Mouse (Mus musculus): Measurements from ENCODE around the gene Crxos. TPM values are rescaled to one million over a fixed set of nuclear protein-coding genes. Genes with fewer than 3 reads are reported as not detected.

Crxos gene
- polyA plus RNA-seq, 1 experiment, result 0.55 TPM

DNA sequence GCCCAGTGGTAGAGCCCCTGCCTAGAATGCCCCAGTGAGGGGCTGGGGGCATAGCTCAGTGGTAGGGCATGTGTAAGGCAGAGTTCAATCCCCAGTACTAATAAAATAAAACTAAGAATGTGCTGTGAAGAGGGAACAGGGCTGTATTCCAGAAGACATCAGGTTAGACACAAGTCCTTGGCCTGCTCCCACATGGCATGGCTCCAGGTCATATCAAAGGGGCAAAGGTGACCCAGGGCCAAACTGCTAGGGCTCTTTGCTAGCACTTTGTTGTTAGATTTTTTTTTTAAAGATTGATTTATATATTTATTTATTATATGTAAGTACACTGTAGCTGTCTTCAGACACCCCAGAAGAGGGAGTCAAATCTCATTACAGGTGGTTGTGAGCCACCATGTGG lies 36.0 kb downstream of the Crxos start:
- Histone ChIP-seq H3K4me3 (ENCODE audit: control insufficient read depth, insufficient read depth, low read length) (no peak overlapping the region), H3K4me1 (replicated peaks; ENCODE audit: control insufficient read depth, insufficient read depth, low read length) (peaks cover 24% of the 10 kb centered on the region), H3K27ac (ENCODE audit: control insufficient read depth, insufficient read depth, low read length) (no peak overlapping the region), H3K27me3 (ENCODE audit: control insufficient read depth, insufficient read depth, low read length) (no peaks in the 10 kb centered on the region), H3K36me3 (ENCODE audit: control insufficient read depth, insufficient read depth, low read length) (peaks cover 16% of the 10 kb centered on the region; the same call in 1 of the 2 replicates)
- no peak for DNase-seq
- TF ChIP-seq POLR2A (IDR thresholded peaks at IDR 0.05; ENCODE audit: control insufficient read depth, extremely low read depth, insufficient read depth, low read length, poor library complexity) (no peak), CTCF (IDR thresholded peaks at IDR 0.05; ENCODE audit: borderline replicate concordance, control insufficient read depth, extremely low read depth, insufficient read depth, low read length, poor library complexity) (no peak)

GRCm38 (mm10) chr7:15919947-15920346 lies 37.5 kb downstream of the Crxos start:
- Histone ChIP-seq H3K4me1 (replicated peaks; ENCODE audit: control insufficient read depth, insufficient read depth, low read length) (peaks cover 24% of the 10 kb centered on the region), H3K4me3 (ENCODE audit: control insufficient read depth, insufficient read depth, low read length) (no peak overlapping the region), H3K36me3 (ENCODE audit: control insufficient read depth, insufficient read depth, low read length) (peaks cover 16% of the 10 kb centered on the region; the same call in 1 of the 2 replicates), H3K27me3 (ENCODE audit: control insufficient read depth, insufficient read depth, low read length) (no peaks in the 10 kb centered on the region), H3K27ac (ENCODE audit: control insufficient read depth, insufficient read depth, low read length) (no peak overlapping the region)
- 97% methylated on average over 9 of the region's 9 CpGs for WGBS
- no peak for TF ChIP-seq CTCF (IDR thresholded peaks at IDR 0.05; ENCODE audit: borderline replicate concordance, control insufficient read depth, extremely low read depth, insufficient read depth, low read length, poor library complexity)
- TF ChIP-seq POLR2A (IDR thresholded peaks at IDR 0.05; ENCODE audit: control insufficient read depth, extremely low read depth, insufficient read depth, low read length, poor library complexity), result no peak
- no peak for DNase-seq

DNA sequence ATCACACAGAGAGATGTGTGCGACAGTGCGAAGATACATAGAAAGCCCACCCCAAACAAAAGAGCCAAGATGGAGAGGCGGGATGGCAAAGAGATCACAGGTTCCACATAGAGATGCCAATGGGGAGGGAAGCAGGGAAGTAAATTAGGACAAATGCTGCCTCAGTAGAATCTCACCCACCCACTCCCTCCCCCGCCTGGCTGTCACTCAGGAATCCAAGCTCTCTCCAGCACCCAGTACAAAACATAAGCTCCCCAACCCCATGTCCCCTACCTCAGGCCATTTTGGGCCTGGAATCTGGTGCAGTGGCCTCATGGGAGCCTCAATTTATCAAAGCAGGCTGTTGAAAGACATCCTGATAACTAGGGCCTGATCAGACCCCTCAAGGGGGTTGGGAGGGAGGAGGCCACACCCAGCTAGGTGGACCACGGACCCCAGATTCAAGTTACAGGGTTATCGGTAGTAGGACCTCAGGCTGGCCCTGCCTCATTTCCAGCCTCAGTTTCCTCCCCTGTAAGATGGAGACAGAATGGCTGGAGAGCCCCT lies 38.3 kb downstream of the Crxos start:
- H3K27me3 ChIP-seq (ENCODE audit: control insufficient read depth, insufficient read depth, low read length), result no peaks in the 10 kb centered on the region
- H3K4me1 ChIP-seq (replicated peaks; ENCODE audit: control insufficient read depth, insufficient read depth, low read length), result peaks cover 24% of the 10 kb centered on the region
- peaks cover 16% of the 10 kb centered on the region; the same call in 1 of the 2 replicates for H3K36me3 ChIP-seq (ENCODE audit: control insufficient read depth, insufficient read depth, low read length)
- DNase-seq, result no peak
- peak overlapping the region; percentile 5; the same call in 1 of the 2 replicates for H3K4me3 ChIP-seq (ENCODE audit: control insufficient read depth, insufficient read depth, low read length)
- TF ChIP-seq CTCF (IDR thresholded peaks at IDR 0.05; ENCODE audit: borderline replicate concordance, control insufficient read depth, extremely low read depth, insufficient read depth, low read length, poor library complexity) (no peak), POLR2A (IDR thresholded peaks at IDR 0.05; ENCODE audit: control insufficient read depth, extremely low read depth, insufficient read depth, low read length, poor library complexity) (no peak)
- no peak overlapping the region for H3K27ac ChIP-seq (ENCODE audit: control insufficient read depth, insufficient read depth, low read length)
- WGBS, result 96% methylated on average over 6 of the region's 6 CpGs

DNA sequence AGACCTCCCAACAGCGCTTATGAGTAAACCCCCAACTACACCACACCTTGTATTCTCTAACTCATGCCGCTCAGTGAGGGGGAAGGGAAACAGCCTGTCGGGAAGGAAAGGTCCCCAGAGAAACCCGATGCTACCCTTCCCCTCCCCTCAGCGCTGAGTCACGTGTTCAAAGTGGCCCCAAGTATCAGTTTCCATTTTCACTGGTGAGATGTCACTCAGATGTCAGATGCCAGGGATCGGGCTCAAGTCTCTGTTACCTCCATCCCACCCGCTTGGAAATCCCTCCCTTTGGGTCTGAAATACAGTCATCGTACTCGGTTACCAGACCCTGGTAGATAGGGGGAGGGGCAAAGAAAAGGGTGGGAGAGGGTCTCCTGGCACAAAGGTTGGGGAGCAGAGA lies 39.4 kb downstream of the Crxos start:
- TF ChIP-seq POLR2A (IDR thresholded peaks at IDR 0.05; ENCODE audit: control insufficient read depth, extremely low read depth, insufficient read depth, low read length, poor library complexity), result no peak
- TF ChIP-seq CTCF (IDR thresholded peaks at IDR 0.05; ENCODE audit: borderline replicate concordance, control insufficient read depth, extremely low read depth, insufficient read depth, low read length, poor library complexity), result no peak
- H3K4me3 ChIP-seq (ENCODE audit: control insufficient read depth, insufficient read depth, low read length), result peak overlapping the region; percentile 97
- WGBS, result 1% methylated on average over 10 of the region's 10 CpGs
- DNase-seq, result peak; percentile 56
- H3K27ac ChIP-seq (ENCODE audit: control insufficient read depth, insufficient read depth, low read length), result peak overlapping the region; percentile 43; the same call in 1 of the 2 replicates
- H3K4me1 ChIP-seq (replicated peaks; ENCODE audit: control insufficient read depth, insufficient read depth, low read length), result peaks cover 24% of the 10 kb centered on the region
- peaks cover 16% of the 10 kb centered on the region; the same call in 1 of the 2 replicates for H3K36me3 ChIP-seq (ENCODE audit: control insufficient read depth, insufficient read depth, low read length)
- no peaks in the 10 kb centered on the region for H3K27me3 ChIP-seq (ENCODE audit: control insufficient read depth, insufficient read depth, low read length)

- Histone ChIP-seq H3K27ac (ENCODE audit: control insufficient read depth, insufficient read depth, low read length) (peak within 1 kb of the TSS; percentile 52; the same call in 1 of the 2 replicates), H3K36me3 (ENCODE audit: control insufficient read depth, insufficient read depth, low read length) (peaks cover 11% of the 10 kb centered on the region; the same call in 1 of the 2 replicates), H3K27me3 (ENCODE audit: control insufficient read depth, insufficient read depth, low read length) (no peaks in the 10 kb centered on the region), H3K4me3 (ENCODE audit: control insufficient read depth, insufficient read depth, low read length) (peak within 1 kb of the TSS; percentile 97), H3K4me1 (replicated peaks; ENCODE audit: control insufficient read depth, insufficient read depth, low read length) (peaks cover 24% of the 10 kb centered on the region)
- peak; percentile 91 for DNase-seq
- TF ChIP-seq CTCF (IDR thresholded peaks at IDR 0.05; ENCODE audit: borderline replicate concordance, control insufficient read depth, extremely low read depth, insufficient read depth, low read length, poor library complexity), result no peak
- peak; percentile 78 for TF ChIP-seq POLR2A (IDR thresholded peaks at IDR 0.05; ENCODE audit: control insufficient read depth, extremely low read depth, insufficient read depth, low read length, poor library complexity)
- WGBS, result under 1% methylated on average over 33 of the region's 33 CpGs
These were observed 39.9 kb downstream of the Crxos start, which contains the start of gene Selenow for GRCm38 (mm10) chr7:15922220-15922773. Selenow (minus strand) TSS chr7:15922402.

GRCm38 (mm10) chr7:15929910-15930309 lies 47.5 kb downstream of the Crxos start:
- TF ChIP-seq CTCF (IDR thresholded peaks at IDR 0.05; ENCODE audit: borderline replicate concordance, control insufficient read depth, extremely low read depth, insufficient read depth, low read length, poor library complexity) (peak; percentile 67; the same call in 1 of the 2 replicates), POLR2A (IDR thresholded peaks at IDR 0.05; ENCODE audit: control insufficient read depth, extremely low read depth, insufficient read depth, low read length, poor library complexity) (no peak)

More at GRCm38 (mm10) chr7:15929910-15930309, 47.5 kb downstream of the Crxos start:
- H3K27me3 ChIP-seq (ENCODE audit: control insufficient read depth, insufficient read depth, low read length), result no peaks in the 10 kb centered on the region
- no peak overlapping the region for H3K27ac ChIP-seq (ENCODE audit: control insufficient read depth, insufficient read depth, low read length)
- 28% methylated on average over 4 of the region's 4 CpGs for WGBS
- DNase-seq, result peak; percentile 62
- H3K4me3 ChIP-seq (ENCODE audit: control insufficient read depth, insufficient read depth, low read length), result no peak overlapping the region
- H3K4me1 ChIP-seq (replicated peaks; ENCODE audit: control insufficient read depth, insufficient read depth, low read length), result no peaks in the 10 kb centered on the region
- H3K36me3 ChIP-seq (ENCODE audit: control insufficient read depth, insufficient read depth, low read length), result no peaks in the 10 kb centered on the region
